Mouse (Mus musculus) brain, embryonic 18.5 days (tissue): ENCODE measurements at regions not wholly inside any gene's neighbourhood (a gene's known extent, or its start where the extent isn't known, plus 50 kb on each side); places are given as distances from the start of the nearest gene placed in this dataset.
"Not testable (repeated sequence)": the region's sequence is repeated elsewhere in the genome, so short reads cannot be mapped to it uniquely, and the experiment has no call there.

Experiments used
- DNase-seq: peaks from one replicate; pipeline ENCODE4 v3.0.0-alpha.2; 2012; ENCODE audit warnings: low read depth, low spot score

- DNase-seq = no peak
Observed at GRCm38 (mm10) chr2:98263641-98264040, 398.4 kb upstream of the Gm10801 start.

GRCm38 (mm10) chr2:98269562-98269961, 392.5 kb upstream of the Gm10801 start:
- no peak for DNase-seq

- DNase-seq = peak; percentile 50
Observed at GRCm38 (mm10) chr2:98286796-98287352, 375.2 kb upstream of the Gm10801 start.

- DNase-seq = not testable (repeated sequence)
Observed at GRCm38 (mm10) chr2:98330025-98330424, 332.0 kb upstream of the Gm10801 start.

- peak; percentile 10 for DNase-seq
Observed at GRCm38 (mm10) chr2:98354200-98354599, 307.8 kb upstream of the Gm10801 start.

GRCm38 (mm10) chr2:98379211-98379610, 282.8 kb upstream of the Gm10801 start:
- DNase-seq = no peak
